Mouse (Mus musculus) ovary, postnatal 10 days (tissue): ENCODE data around the gene Tmem259.
A peak's percentile ranks its signal among the peaks of the same experiment; 100 is the strongest.
"Not testable (repeated sequence)": the region's sequence is repeated elsewhere in the genome, so short reads cannot be mapped to it uniquely, and the experiment has no call there.

ENCODE experiments used
- DNase-seq: peaks from one replicate; pipeline ENCODE4 v3.0.0; 2022; ENCODE audit warnings: low spot score

The Tmem259 gene

DNA sequence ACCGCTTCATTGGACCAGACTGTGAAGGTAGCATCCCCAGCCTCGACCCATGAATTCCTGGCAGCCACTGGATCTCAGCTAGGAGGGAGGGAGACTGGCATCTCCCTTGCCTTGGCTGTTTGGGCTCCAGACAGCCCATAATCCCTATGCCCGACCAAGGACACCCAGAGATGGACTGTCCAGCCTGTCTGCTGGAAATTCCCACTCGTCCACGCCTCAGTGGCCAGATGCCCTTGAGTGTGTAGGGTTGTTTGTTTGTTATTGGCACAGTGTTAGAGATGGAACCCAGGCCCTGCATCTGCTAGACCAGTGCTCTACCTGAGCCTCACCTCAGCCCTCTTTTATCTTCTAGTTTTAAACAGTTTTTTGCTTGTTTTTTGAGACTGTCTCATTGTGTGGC lies 18.8 kb downstream of the Tmem259 start:
- no peak for DNase-seq

DNA sequence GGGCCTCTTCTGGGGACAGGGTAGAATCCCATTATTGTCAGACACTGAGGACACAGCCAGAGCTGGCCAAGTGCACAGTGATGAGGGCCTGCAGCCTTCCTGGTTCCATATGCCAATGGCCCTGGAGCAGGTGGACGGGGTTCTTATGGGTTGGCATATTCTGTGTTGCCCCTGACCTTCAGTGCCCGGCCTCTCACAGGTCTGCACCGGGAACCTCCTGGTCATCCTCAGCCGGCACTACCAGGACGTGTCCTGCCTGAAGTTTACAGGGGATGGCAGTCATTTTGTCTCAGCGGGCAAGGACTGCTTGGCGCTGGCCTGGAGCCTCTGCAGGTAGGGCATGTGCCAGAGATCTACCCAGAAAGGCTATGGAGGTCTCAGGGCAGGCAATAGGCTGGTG lies 19.4 kb downstream of the Tmem259 start:
- no peak for DNase-seq

DNA sequence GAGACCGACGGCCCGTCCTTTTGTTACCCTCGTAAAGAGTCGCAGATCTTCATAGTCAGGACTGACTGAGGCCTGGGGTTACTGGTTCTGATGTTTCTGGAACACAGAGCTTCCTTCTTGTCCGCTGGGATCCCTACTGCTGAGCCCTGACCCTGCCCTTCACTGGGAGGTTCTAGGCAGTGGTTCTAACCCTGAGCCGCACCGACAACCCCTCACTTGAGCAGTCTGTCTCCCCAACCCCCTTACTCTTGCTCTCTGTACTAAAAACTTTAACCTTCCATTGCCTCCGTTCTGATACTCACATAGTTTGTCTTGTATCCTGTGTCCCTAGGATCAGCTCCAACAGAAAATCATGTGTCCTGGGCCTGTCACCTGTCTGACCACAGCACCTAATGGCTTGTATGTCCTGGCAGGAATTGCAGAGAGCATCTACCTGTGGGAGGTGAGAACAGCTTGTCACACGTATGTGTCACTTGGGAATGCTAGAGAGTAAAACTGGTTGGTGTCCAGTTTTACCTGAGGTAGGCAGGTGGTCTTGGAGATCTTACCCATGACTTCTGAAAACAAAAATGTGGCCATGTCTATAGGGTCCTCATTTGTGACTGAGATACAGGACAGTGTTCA lies 23.3 kb downstream of the Tmem259 start:
- no peak for DNase-seq

DNA sequence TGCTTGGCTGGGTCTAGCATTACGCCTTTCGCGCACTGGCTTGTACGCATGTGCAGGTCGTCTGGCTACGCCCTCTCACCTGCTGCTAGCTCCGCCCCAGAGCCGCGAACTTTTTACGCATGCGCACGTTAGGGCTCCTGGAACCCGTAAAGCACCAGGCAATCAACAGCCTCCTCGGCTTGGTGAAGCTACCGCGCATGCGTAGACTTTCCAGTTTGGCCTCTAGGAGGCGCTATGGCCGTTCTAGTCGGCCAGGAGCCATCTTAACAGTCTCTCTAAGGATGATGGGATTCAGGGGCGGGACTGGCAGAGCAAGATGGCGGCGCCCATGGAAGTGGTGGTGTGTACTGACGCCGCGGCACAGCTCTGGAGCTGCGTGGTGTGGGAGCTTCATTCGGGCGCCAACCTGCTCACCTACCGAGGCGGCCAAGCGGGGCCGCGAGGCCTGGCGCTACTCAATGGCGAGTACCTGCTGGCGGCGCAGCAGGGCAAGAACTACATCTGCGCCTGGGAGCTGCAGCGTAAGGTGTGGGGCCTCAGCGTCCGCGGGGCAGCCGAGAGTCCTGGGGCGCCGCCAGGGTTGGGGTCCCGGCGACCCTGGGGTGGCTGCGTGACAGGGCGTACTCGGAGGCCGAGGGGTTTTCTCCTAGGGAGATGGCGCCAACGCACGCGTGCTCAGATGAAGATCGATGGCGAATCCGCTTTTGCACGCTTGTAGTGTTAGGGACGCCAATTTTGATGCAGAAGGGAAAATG lies 24.1 kb downstream of the Tmem259 start, which contains the start of gene Wdr18:
Gene Wdr18, plus strand, starts transcription at position 306 of the 755 bp plus-strand sequence.
- DNase-seq = peak; percentile 99

DNA sequence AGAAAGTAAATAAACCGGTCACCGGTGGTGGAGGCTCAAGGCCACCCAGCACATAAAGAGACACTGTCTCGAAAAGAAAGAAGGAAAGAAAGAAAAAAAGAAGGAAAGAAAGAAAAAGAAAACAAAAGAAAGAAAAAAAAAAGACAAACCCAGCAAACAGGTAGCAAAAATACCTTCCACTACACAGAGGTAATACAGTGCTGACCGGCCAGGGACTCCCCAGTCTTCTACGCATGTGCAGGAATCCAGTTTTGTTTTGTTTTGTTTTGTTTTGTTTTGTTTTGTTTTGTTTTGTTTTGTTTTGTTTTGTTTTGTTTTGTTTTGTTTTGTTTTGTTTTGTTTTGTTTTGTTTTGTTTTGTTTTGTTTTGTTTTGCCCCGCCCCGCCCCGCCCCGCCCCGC lies 24.7 kb downstream of the Tmem259 start:
- not testable (repeated sequence) for DNase-seq

DNA sequence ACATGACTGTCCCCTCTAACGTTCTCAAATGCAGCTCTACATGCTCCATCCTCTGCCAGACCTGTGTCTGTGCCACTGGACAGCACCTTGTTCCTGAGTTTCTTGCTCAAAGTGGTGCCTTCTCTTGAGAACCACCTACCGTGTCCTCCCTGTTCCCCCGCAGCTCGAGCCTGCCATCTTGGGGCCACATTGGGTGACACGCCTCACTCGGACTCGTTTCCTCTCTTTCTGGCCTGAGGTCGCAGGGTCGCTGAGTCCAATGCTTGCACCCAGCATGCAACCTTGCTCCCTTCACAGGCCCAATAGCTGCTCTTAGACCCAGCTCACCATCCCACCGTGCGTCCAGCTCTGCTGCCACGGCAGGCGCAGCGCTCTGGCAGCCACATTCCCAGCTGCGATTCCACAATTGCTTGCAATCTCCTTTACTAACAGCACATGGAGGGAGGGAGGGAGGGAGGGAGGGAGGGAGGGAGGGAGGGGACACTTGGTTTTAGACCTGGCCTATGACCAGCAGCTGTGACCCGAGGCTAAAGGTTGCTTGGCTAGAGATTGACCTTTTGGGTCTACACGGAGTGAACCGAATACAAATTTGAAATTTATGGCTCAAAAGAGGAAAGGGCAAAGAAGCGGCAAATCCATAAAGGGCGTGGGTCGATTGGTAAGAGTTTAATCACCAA lies 25.9 kb downstream of the Tmem259 start:
- peak; percentile 71 for DNase-seq

DNA sequence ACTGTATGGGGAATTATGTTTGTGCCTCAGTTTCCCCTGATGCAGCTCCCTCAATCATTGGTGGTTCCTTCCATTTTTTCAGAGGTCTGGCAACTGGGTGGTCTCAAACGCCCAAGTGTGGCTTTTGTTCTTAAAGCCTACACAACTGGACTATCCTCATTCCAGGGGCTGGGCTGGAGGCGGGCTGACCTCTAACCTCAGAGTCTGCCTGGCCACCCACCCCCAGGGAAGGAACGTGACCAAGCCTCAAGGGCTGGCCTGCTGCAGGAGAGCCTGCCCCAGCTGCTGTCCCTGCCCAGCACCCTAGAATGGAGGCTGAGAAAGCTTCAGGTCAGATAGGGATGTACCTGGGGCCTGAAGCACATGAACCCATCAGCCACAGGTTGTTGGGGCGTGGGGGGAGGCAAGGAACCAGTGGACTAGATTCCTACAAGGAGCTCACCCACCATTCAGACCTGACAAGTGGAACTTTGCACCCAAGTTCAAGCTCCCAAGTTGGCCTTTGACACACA lies 27.4 kb downstream of the Tmem259 start:
- no peak for DNase-seq

DNA sequence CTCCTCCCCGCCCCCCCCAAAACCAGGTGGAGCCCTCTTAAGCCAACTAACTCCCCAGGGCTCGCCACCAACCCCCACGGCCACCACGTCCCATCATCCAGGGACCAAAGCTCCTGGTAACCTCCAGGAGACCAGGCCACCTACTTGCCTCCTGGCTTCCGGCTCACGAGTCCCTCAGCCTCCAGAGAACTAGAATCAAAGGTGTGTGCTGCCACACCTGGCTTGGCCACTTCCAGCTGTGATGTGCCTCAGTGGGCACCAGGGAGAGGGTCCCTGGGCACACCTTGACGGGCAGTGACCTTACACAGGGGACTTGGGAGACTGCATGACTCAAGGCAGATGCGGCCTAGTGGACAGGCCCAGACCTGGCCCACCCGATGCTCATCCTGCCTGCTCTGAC lies 28.4 kb downstream of the Tmem259 start:
- DNase-seq = no peak

DNA sequence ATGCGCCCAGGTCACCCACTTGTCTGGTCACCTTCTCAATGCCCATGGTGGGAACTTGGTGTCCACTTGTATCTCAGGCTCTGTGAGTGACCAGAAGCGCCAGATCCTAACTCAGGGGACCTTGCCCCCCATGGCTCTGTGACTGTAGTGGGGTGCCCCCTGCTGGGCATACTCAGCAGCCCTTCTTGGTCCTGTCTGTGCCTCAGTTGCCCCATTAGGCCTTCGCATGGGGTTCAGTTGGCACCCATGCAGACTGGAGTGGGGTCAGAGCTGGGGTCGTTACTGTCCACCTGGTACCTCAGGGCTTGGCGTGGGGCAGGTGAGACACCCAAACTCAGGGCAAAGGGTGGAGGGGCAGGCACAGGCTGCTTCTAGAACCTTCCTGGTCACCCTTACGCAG lies 30.2 kb downstream of the Tmem259 start:
- no peak for DNase-seq

DNA sequence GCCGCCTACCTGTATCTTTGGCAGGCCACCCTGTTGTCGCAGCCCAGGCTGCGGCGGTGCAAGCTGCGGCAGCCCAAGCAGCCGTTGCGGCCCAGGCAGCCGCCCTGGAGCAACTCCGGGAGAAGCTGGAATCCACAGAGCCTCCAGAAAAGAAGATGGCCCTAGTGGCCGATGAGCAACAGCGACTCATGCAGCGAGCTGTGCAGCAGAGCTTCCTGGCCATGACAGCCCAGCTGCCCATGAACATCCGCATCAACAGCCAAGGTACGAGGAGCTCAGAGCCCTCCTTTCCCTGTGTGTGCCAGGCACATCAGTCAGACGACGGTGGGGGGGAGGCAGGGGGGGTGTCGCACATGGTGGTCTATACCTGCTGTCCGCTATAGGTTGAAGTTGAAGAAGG lies 33.5 kb downstream of the Tmem259 start:
- DNase-seq = no peak

DNA sequence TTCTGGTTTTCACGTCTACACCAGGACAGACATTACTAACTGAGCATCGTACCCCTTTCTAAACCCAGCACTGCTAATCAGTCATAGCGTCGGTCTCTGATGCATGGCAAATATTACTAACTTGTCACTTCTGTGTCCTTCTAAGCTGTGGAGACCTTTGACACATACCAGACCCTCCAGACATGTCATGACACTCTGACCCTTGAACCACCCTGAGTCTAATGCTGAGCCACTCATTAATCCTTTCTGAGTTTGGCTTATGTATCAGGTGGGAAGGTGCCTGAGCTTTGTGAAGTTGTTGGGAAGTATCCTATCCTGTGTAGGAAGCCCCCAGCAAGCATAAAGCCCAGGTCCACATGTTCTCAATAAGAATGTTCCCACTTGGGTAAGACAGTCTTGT lies 34.3 kb downstream of the Tmem259 start:
- DNase-seq = no peak

DNA sequence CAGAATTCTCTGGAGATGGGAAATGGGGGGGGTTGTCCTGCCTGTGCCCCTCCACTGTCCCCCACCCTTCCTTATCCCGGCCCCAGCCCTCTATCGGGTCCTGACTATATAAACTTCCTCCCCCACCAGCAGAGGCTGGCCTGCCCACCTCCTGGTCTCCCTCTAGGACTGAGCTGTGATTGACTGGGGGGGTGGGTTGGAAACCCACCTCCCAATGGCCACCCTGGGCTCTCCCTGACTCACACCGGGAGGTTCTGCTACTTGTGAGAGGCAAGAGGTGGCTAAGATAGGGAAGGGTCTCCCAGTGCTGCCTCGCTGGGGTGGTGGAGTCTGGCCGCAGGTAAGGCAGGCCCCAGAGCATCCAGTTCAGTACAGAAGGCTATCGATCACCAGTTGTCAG lies 36.6 kb downstream of the Tmem259 start:
- no peak for DNase-seq

DNA sequence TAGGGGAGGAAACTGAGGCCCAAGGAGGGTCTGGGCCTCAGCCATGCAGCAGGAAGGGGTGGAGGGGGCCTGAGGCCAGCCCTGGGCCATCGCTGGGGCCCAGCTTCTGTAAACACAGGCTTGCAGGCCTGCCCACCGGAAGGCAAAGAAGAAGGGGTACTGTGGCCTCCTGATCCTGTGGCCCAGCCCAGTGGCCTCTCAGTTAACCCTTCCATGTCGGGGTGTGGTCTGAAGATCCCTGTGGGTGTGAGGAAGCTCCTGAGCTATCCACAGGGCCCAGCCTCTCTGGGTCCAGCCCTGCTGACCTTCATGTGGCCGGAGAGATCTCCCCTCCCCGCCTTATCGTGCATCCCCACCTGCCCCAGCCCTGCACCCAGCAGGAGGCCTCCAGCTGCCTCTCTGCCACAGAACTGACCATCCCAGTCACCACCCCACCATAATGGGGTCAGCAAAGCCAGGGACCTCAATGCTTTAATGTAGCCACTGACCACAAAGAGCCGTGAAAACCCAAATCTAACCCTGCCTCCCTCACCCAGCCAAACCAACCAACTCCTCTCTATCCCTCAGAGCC lies 37.3 kb downstream of the Tmem259 start:
- no peak for DNase-seq

DNA sequence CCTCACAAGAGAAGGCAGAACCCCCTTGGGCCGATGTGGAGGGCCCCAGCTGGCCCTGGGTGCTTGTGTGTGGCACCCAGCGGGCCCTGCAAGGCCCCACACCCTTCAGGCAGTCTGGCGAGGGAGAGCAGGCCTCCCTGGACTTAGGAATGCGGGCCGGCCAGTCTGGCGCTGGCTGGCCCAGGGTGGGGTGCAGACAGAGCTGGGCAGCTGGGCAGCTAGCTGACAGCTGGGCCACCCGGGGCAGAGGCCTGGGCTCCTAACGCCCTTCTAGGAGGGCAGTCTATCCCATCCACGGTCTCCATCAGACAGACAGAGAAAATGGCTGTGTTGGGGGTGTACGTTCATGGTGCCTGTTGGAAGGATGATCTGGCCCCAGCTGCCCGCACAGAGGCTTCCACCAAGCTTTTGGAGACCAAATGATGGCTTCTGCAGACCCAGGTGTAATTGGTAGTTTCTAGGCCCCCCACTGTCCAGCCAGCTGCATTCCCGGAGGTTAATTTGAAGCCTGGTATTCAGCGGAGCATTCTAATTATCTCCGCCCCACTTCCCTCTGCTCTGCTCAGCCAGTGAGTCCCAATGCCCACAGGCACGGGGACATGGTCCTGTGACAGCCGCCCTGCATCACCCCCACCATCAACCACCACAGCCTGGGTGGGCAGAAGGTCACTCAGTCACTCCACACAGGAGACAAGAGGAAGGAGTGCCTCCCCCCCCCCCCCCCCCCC lies 38.5 kb downstream of the Tmem259 start:
- no peak for DNase-seq

DNA sequence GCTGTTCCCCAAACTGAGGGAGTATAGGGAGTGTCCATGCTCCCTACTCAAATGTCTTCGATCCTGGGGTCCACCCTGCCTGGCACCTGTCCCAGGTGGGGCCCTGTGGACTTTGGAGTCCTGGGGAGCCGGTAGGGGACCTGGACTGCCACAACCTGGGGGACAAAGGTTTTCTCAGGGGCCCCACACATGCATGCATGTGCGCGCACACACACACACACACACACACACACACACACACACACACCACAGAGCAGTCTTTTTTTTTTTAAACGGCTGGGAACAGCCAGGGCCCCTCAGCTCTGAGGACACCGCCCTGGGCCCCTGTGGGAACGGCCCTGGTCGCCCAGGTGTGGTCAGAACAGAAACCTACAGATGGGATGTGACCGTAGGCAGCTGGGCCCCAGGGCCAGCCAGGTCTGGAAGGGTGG lies 40.6 kb downstream of the Tmem259 start:
- no peak for DNase-seq

DNA sequence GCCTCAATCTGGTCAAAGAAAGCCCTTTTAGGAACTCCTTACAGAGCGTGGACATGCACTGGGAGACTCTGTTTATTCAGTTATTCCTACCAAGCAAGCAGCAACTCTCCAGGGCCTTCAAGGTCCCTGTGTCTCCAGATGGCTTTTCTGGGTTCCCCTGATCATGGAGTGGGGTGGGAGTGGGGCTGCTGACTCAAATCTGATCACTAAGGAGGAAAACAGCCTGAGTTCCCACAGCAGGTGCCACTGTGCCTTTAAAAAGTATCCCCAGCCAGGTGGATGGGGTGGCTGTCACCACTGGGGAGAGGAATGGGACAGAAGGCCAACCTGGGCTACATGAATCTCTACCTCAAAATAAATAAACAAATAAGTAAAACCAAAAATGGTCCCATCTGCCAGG lies 41.1 kb downstream of the Tmem259 start:
- no peak for DNase-seq

DNA sequence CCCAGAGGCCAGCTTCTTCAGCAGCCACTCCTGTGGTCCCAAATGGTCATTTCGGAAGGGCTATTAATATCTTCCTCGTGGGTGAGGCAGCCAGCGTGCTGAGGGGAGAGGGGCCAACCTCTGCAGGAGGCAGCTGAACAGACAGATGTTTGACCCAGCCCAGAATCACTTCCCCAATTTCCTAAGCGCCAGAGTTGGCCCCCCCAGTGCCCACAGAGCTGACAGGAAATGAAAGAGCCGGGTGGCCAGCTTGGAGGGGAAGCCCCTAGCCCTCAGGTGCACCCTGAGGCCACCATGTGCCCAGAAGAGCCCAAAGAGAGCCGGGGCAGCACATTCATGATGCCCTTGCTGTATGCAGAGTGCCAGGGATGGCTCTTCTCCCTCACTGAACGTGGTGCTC lies 43.4 kb downstream of the Tmem259 start:
- DNase-seq = no peak

DNA sequence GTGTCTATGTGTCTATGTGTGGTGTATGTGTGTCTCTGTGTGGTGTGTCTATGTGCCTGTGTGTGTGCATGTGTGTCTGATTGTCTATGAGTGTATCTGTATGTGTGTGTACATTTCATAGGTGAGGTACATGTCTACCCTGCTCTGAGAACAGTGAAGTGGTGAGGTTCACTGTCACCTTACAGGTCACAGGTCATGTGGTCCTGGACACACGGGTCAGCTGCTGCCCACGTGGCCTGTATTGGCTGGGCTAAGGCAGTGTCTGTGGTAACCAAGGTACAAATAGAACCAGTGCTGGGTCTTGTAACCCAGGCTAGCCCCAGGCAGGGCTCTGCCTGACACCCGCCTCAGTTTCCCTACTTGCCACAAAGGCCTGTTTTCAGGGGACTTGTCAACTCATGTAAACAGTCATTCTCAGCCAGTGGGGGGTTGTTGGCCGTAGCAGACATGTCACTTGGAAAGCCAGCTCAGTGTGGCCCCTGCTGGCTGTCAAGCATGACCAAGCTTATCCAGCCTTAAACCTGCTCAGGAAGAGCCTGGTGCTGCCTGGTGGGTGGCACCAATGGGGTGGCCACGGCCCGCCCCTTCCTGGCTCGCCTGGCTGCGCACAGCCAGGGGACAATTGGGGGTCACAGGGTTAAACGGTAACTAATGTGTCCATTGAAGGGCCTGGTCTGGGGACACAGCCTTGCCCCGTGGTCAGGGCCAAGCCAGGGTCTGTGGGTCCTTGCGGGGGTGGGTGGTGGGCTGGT lies 46.2 kb downstream of the Tmem259 start:
- no peak for DNase-seq

DNA sequence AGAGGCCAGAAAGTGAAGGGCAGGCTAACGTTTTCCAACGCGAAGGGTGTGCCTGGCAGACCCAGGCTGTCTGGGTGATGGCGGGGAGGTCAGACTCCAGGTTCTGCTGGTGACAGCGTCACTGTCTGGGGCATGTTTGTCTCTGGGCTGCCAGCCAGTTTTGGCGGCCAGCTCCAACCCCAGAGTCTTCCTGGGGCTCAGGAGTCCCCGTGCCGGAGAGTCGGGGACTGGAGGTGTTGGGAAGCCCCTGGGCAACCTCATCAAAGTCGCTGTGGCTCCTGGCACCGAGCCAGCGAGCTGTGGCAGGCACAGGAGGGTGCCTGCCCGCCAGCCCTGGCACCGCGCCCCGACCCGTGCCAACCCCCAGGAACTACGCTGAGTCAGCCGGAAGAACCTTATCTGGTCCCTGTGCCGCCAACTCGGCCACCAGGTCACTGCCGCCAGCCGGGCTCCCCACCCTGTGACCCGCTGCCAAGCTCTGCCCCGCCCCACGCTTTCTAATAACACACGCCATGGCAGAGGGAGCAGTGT lies 47.2 kb downstream of the Tmem259 start:
- no peak for DNase-seq

DNA sequence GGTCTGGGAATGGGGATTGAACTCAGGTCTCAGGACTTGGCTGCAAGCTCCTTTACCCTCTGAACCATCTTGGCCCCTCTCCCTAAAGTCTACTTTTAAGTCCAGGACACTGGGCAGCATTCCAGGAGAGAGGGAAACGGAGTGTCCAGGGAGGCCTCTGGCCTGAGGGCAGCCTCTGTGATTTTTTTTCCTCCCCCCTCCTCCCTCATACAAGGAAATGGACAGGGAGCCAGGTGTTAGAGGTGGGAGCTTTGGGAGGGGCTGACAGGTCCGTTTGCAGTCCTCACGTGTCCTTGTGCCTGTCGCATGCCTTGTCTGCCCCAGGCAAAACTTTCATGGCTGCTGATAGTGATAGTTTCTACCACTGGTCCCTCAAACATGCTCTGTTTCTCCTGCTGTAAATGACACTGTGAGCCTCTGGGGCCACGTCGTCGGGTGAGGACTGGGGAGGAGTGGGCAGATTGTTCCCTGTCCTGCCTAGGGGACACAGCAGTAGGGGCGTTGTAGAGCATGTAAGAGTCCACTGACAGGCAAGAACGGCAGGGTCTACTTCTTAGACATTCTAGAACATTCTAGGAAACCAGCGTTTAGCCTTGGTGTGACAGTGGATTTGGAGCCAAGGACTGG lies 47.7 kb downstream of the Tmem259 start:
- DNase-seq = no peak
